Mouse (Mus musculus) liver, postnatal 0 days (tissue): ENCODE measurements at regions not wholly inside any gene's neighbourhood (a gene's known extent, or its start where the extent isn't known, plus 50 kb on each side); places are given as distances from the start of the nearest gene placed in this dataset.

Experiments used
- CTCF ChIP-seq: sonication (generic); IDR thresholded peaks from 2 replicates; pipeline ENCODE4 v1.5.1; 2016; ENCODE audit warnings: antibody characterized with exemption, low read depth
- EP300 ChIP-seq: IDR thresholded peaks from 2 replicates; pipeline ENCODE4 v1.6.1; 2016; ENCODE audit warnings: antibody characterized with exemption, low read depth, mild to moderate bottlenecking

DNA sequence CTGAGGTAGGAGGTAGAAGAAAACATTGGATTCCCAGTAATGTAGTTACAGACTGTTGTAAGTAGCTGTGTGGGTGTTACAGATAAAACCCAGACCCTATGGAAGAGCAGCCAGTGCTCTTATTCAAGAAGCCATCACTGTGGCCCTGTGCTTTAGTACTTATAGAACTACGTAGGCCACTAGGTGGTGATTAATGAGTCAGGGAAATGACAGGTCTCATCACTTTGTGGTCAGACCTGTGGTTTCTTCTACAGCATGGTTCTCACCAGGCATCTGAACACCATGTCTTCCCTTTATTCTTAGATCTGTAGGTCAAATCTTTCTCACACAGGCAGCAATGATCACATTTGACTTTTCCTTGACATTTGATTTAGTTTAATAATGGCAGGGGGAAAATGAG is 642.7 kb upstream of the Agtr1b start:
- no peak for TF ChIP-seq CTCF
- TF ChIP-seq EP300: no peak
